Mouse (Mus musculus) stomach, embryonic 16.5 days (tissue): ENCODE results near the gene Frmd4b. TPM values are rescaled to one million over a fixed set of nuclear protein-coding genes. Genes with fewer than 3 reads are reported as not detected.

Source experiments
- ATAC-seq: fragments of 200-750 bp; cut with Nextera tagmentation; 2 replicates; pipeline ENCODE4 v1.8.0; 2017; ENCODE audit warnings: moderate number of reproducible peaks, moderate TSS enrichment; ENCODE audit not compliant: insufficient read depth, low FRiP score
- H3K27ac ChIP-seq: fragments of 300-500 bp; sonication (generic); 2 replicates; pipeline ENCODE4 v1.5.1; 2014; ENCODE audit warnings: low read length
- H3K27me3 ChIP-seq: fragments of 300-500 bp; sonication (generic); 2 replicates; pipeline ENCODE4 v1.6.1; 2014; ENCODE audit warnings: low read length, control low read depth, mixed read lengths; ENCODE audit not compliant: control insufficient read depth, insufficient read depth
- H3K36me3 ChIP-seq: fragments of 300-500 bp; sonication (generic); 2 replicates; pipeline ENCODE4 v1.6.1; 2014; ENCODE audit warnings: low read length; ENCODE audit not compliant: control insufficient read depth, insufficient read depth
- H3K4me1 ChIP-seq: fragments of 300-500 bp; sonication (generic); 2 replicates; pipeline ENCODE4 v1.6.1; 2014; ENCODE audit warnings: low read length, control low read depth, mixed read lengths; ENCODE audit not compliant: control insufficient read depth, insufficient read depth
- H3K4me2 ChIP-seq: fragments of 300-500 bp; sonication (generic); 2 replicates; pipeline ENCODE4 v1.6.1; 2014; ENCODE audit warnings: low read depth, low read length, mixed read lengths
- H3K4me3 ChIP-seq: fragments of 300-500 bp; sonication (generic); replicated peaks from 2 replicates; pipeline ENCODE4 v1.5.1; 2014; ENCODE audit warnings: mild to moderate bottlenecking, low read length
- H3K9ac ChIP-seq: fragments of 300-500 bp; sonication (generic); 2 replicates; pipeline ENCODE4 v1.6.1; 2014; ENCODE audit warnings: low read length
- H3K9me3 ChIP-seq: fragments of 300-500 bp; sonication (generic); replicated peaks from 2 replicates; pipeline ENCODE4 v1.6.1; 2016; ENCODE audit warnings: low read length, control low read depth; ENCODE audit not compliant: control insufficient read depth
- WGBS: fragments of 180-500 bp; shearing (Covaris S2); extraction: QIAGEN DNeasy Blood & Tissue Kit; methylation state at CpG from one replicate; pipeline ENCODE4 v1.1.7; 2014; 5-methylcytosine and 5-hydroxymethylcytosine counted together
- polyA plus RNA-seq: library from polyadenylated mRNA; unstranded; fragments of >200 nt; fragmentation: Nextera tagmentation; extraction: Ambion mirVana; gene quantifications from 2 replicates; pipeline ENCODE4 v1.2.1, GENCODE M21; 2015

Frmd4b gene
- polyA plus RNA-seq, 1 experiment from 2014 or later, result 17.5 TPM

DNA sequence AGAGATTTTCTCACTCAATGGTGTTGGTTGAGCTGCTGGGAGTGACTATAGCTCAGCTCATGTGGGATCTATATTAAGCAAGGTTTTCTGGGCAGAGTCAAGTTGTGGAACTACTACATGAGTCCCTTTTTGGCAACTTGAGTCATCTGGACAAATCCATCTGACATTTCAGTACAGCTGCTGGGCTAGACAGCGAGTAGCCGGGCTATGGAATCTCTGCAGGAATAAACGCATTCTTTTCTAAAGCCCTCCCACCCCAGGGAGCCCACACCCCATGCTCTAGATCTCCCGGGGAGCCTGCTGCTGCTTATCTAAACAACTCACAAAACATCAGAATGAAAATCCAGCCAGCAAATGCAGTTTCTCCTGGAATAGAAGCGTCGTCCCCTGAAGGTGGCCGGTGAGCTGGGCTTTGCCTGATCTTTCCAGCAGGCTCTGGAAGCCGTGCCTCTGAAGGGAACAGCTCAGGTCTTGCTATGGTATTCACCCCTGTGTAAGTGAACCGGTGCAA is 364.6 kb downstream of the Frmd4b start, which contains the start of gene Lmod3:
Gene Lmod3 (minus strand): TSS at position 49 of the 511 bp plus-strand sequence.
- no peak for ATAC-seq
- no peaks in the 10 kb centered on the region for H3K27me3 ChIP-seq
- H3K4me2 ChIP-seq, result no peak within 1 kb of the TSS
- H3K27ac ChIP-seq, result no peak within 1 kb of the TSS
- no peak within 1 kb of the TSS for H3K4me3 ChIP-seq
- no peaks in the 10 kb centered on the region for H3K9me3 ChIP-seq
- WGBS, result 12% methylated on average over 9 of the region's 9 CpGs
- peaks cover 7% of the 10 kb centered on the region for H3K4me1 ChIP-seq
- peak within 1 kb of the TSS; percentile 39; the same call in 1 of the 2 replicates for H3K9ac ChIP-seq
- H3K36me3 ChIP-seq, result no peaks in the 10 kb centered on the region

DNA sequence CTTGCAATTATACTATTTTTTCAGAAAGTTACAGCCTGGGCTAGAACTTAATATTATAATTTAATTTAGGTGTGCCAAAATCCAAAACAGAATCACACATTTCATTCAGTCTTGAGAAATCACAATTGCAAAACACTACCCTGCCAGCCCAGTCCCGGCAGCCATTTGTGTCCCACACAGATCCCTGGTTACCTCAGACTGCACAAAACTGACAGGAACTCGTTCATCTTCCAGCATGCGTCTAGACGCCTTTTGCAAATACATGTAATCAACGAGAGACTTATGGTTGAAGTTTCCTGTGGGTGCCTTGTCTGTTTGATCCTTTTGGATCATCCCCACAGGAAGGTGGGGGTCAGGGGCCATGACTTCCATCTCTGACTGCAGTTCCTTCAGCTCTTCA is 365.3 kb downstream of the Frmd4b start:
- no peaks in the 10 kb centered on the region for H3K36me3 ChIP-seq
- 38% methylated on average over 5 of the region's 5 CpGs for WGBS
- no peak overlapping the region for H3K4me3 ChIP-seq
- no peak for ATAC-seq
- H3K4me1 ChIP-seq, result peaks cover 7% of the 10 kb centered on the region
- no peaks in the 10 kb centered on the region for H3K27me3 ChIP-seq
- H3K4me2 ChIP-seq, result no peak overlapping the region
- no peaks in the 10 kb centered on the region for H3K9me3 ChIP-seq
- H3K27ac ChIP-seq, result no peak overlapping the region
- no peak overlapping the region for H3K9ac ChIP-seq

DNA sequence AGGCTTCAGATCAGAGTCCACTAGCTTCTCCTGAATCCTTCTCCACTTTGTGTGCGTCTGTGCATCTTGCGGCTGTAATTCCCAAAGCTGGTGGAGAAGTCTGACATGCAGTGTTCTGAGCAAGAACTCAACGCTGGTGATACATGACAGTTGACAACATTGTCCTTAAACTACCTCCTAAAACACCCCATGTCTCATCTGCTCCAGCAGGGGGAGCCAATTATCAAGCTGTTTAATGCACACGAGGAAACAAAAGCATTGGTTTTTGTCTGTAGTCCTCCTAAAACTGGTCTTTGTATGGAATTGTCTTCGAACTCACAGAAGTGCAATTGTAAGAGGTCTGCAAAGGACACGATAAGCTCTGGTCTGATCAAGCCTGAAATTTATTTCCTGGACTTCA is 366.4 kb downstream of the Frmd4b start:
- Histone ChIP-seq H3K27ac (no peak overlapping the region), H3K4me1 (peaks cover 7% of the 10 kb centered on the region), H3K36me3 (no peaks in the 10 kb centered on the region), H3K4me3 (no peak overlapping the region), H3K9ac (no peak overlapping the region), H3K27me3 (no peaks in the 10 kb centered on the region), H3K9me3 (no peaks in the 10 kb centered on the region), H3K4me2 (no peak overlapping the region)
- no peak for ATAC-seq
- 40% methylated on average over 6 of the region's 6 CpGs for WGBS

DNA sequence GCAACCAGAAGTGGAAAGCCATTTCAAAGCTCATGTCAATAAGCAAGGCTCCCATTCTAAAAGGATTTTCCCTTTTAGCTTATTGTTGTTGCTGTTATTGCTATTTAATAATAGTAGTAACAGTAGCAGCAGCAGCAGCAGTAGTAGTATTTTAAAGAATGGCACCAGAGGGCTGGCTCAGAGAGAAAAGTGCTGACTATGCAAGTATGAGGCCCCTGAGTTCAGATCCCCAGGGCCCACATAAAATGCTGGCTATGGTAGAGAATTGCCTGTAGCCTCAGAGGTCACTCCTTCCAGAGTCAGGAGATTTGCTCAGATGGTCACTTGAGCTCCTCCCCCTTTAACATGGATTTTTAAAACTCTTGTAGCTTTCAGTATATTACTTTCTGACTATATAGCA is 372.1 kb downstream of the Frmd4b start:
- H3K9me3 ChIP-seq, result no peaks in the 10 kb centered on the region
- H3K9ac ChIP-seq, result no peak overlapping the region
- no peaks in the 10 kb centered on the region for H3K36me3 ChIP-seq
- H3K27me3 ChIP-seq, result no peaks in the 10 kb centered on the region
- no peak overlapping the region for H3K4me3 ChIP-seq
- no peak overlapping the region for H3K4me2 ChIP-seq
- H3K27ac ChIP-seq, result no peak overlapping the region
- no peaks in the 10 kb centered on the region for H3K4me1 ChIP-seq
- no peak for ATAC-seq

DNA sequence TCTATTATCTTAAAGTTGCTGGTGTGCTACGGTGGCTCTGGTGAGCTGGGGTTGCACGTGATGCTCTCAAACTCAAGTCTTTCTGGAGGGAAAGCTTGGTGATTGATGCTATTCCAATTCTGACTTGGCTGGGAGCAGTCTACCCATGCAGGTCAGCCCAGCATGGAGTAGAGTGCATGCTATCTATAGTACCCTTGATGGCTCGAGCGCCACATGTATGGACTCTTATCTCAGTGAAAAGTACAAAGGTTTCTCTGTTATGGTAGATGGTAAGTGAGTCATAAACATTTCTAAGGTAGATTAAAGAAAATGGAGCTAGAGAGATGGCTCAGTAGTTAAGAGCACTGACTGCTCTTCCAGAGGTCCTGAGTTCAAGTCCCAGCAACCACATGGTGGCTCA is 374.8 kb downstream of the Frmd4b start:
- H3K4me3 ChIP-seq, result no peak overlapping the region
- no peak overlapping the region for H3K27ac ChIP-seq
- no peak overlapping the region for H3K9ac ChIP-seq
- H3K4me1 ChIP-seq, result no peaks in the 10 kb centered on the region
- 0 out of 2 replicates have a peak, but pooled peaks cover 4% of the 10 kb centered on the region for H3K9me3 ChIP-seq
- H3K4me2 ChIP-seq, result no peak overlapping the region
- no peaks in the 10 kb centered on the region for H3K27me3 ChIP-seq
- no peaks in the 10 kb centered on the region for H3K36me3 ChIP-seq
- 76% methylated on average over 4 of the region's 4 CpGs for WGBS
- no peak for ATAC-seq

DNA sequence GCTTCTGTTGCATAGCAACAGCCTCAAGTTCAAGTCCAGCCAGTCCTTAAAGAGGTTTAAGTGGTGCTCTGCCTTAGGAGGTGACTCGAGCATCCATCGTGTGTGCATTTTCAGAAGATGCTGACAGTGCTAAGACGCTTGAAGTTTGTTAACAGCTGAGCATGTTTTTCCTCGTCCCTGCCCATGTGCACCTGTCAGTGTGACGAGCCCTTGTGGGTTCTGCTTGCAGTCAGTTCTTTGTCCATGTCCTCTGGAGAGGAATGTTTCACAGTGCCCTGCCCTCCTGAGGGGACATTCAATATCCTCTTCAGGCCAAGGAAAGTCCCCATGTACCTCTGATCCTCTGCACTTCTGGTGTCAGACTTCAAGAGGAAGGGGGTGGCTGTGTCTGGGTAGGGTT is 377.2 kb downstream of the Frmd4b start:
- H3K4me3 ChIP-seq, result no peak overlapping the region
- H3K4me1 ChIP-seq, result no peaks in the 10 kb centered on the region
- H3K27me3 ChIP-seq, result no peaks in the 10 kb centered on the region
- 0 out of 2 replicates have a peak, but pooled peaks cover 4% of the 10 kb centered on the region for H3K9me3 ChIP-seq
- H3K36me3 ChIP-seq, result no peaks in the 10 kb centered on the region
- 81% methylated on average over 5 of the region's 5 CpGs for WGBS
- no peak overlapping the region for H3K4me2 ChIP-seq
- no peak overlapping the region for H3K9ac ChIP-seq
- H3K27ac ChIP-seq, result no peak overlapping the region
- ATAC-seq, result no peak

GRCm38 (mm10) chr6:97239360-97239759 is 378.0 kb downstream of the Frmd4b start:
- no peak overlapping the region for H3K4me2 ChIP-seq
- H3K27ac ChIP-seq, result no peak overlapping the region
- H3K9me3 ChIP-seq, result 0 out of 2 replicates have a peak, but pooled peaks cover 4% of the 10 kb centered on the region
- H3K36me3 ChIP-seq, result no peaks in the 10 kb centered on the region
- no peak overlapping the region for H3K4me3 ChIP-seq
- no peak for ATAC-seq
- H3K4me1 ChIP-seq, result no peaks in the 10 kb centered on the region
- WGBS, result 95% methylated on average over 6 of the region's 6 CpGs
- no peaks in the 10 kb centered on the region for H3K27me3 ChIP-seq
- no peak overlapping the region for H3K9ac ChIP-seq

Other genes with a start within 250 kb of the Frmd4b start
- gene Mitf, start 189.5 kb upstream of the Frmd4b start, polyA plus RNA-seq, result 1.7 and 2.0 TPM in 2 replicates